Mouse (Mus musculus) kidney, embryonic 14.5 days (tissue): Measurements from ENCODE around the gene Zfp160. TPM values are rescaled to one million over a fixed set of nuclear protein-coding genes. Genes with fewer than 3 reads are reported as not detected.

ENCODE experiments used
- polyA plus RNA-seq: library from polyadenylated mRNA; unstranded; fragments of >200 nt; fragmentation: Nextera tagmentation; extraction: Ambion mirVana; gene quantifications from 2 replicates; pipeline ENCODE4 v1.2.1, GENCODE M21; 2014

The Zfp160 gene
- polyA plus RNA-seq, 1 experiment from 2014 or later = 17.2 TPM

Other genes with a start within 250 kb of the Zfp160 start
- gene Vmn1r228, start 222.7 kb upstream of the Zfp160 start, polyA plus RNA-seq = not detected in 2 replicates
- gene Vmn1r229, start 197.3 kb upstream of the Zfp160 start, polyA plus RNA-seq = not detected in 2 replicates
- gene Vmn1r230, start 168.5 kb upstream of the Zfp160 start, polyA plus RNA-seq = not detected in 2 replicates
- gene Vmn1r231, start 103.8 kb upstream of the Zfp160 start, polyA plus RNA-seq = not detected in 2 replicates
- not detected in 2 replicates for gene Vmn1r232, start 89.2 kb upstream of the Zfp160 start, polyA plus RNA-seq
- gene Ppp2r1a, start 63.6 kb upstream of the Zfp160 start, polyA plus RNA-seq = 384 and 485 TPM in 2 replicates
- not detected in 2 replicates for gene Vmn1r233, start 12.4 kb upstream of the Zfp160 start, polyA plus RNA-seq
- not detected in 2 replicates for gene Vmn1r234, start 217.2 kb downstream of the Zfp160 start, polyA plus RNA-seq
- not detected in 2 replicates for gene Vmn1r235, start 247.5 kb downstream of the Zfp160 start, polyA plus RNA-seq